Mouse (Mus musculus): ENCODE measurements around the gene Adam15. TPM values are rescaled to one million over a fixed set of nuclear protein-coding genes. Genes with fewer than 3 reads are reported as not detected.

Adam15 gene
- polyA plus RNA-seq, 1 experiment: 190 TPM

DNA sequence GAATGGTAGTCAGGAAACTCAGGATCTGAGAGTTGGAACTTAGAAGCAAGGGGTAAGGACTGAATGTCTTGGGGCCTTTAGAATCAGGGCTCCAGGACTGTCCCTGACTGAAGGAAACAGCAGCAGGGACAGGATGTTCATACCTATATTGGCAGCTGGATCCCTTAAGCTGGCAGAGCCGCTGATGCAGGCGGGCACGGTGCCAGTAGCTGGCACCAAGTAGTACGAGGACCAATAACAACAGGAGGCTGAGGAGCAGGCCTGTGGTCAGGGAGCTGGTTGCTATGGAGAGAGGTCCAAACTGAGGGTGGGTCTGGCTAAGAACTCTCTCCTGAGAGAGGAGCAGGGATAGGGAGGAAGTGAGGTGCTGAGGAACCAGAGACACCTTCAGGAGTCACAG, 8.0 kb downstream of the Adam15 start:
- no peak for DNase-seq
- Histone ChIP-seq H3K4me3 (replicated peaks; ENCODE audit: extremely low read depth, low read depth, low read length) (no peak overlapping the region), H3K4me1 (ENCODE audit: control insufficient read depth, insufficient read depth, low read length) (no peaks in the 10 kb centered on the region; the same call in 1 of the 2 replicates)
- WGBS: 52% methylated on average over 4 of the region's 4 CpGs
- no peak for TF ChIP-seq CTCF (IDR thresholded peaks at IDR 0.05; ENCODE audit: insufficient read depth, low read length)
- no peak for TF ChIP-seq POLR2A (IDR thresholded peaks at IDR 0.05; ENCODE audit: borderline replicate concordance, extremely low read depth, low read depth, low read length)

DNA sequence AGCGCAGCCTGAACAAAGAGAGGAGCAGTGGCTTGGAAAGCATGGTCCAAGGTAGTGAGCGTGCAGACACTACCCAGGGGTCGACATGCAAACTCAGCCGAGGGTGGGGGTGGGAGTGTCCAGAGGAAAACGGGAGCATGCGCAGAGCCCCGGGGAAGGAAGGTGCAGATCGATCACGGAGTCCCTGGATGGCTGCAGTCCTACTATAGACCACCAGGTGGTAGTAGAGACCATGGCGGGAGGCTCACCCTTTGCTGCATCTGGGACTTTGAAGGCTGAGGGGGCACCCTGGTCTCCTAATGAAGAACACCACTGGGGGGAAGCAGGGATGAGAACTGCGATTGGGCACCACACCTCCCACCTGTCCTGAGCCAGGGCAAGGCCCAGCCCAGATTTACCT, 9.3 kb downstream of the Adam15 start:
- 15% methylated on average over 11 of the region's 11 CpGs for WGBS
- TF ChIP-seq CTCF (IDR thresholded peaks at IDR 0.05; ENCODE audit: insufficient read depth, low read length) (peak; percentile 96), POLR2A (IDR thresholded peaks at IDR 0.05; ENCODE audit: borderline replicate concordance, extremely low read depth, low read depth, low read length) (no peak)
- DNase-seq: peak; percentile 75
- Histone ChIP-seq H3K4me3 (replicated peaks; ENCODE audit: extremely low read depth, low read depth, low read length) (no peak overlapping the region), H3K4me1 (ENCODE audit: control insufficient read depth, insufficient read depth, low read length) (no peaks in the 10 kb centered on the region; the same call in 1 of the 2 replicates)

DNA sequence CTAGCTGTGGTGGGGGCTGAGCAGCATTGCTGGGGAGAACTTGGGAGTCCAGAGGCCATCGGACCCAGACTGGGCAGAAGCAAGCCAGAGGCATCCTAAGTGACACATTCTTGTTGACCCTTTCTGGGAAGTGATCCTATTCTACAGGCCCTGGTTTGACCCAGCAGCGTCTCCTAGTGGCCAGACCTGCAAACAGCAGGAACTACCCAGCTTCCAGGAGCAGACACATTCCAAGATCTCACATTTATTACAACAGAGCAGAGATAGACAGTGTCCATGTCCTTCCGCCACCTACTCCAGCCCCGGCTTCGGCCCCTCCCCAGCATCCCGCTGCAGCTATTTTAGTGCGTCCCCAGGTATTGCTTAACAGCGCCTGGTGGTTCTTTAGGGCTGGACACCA, 10.4 kb downstream of the Adam15 start:
- DNase-seq: peak; percentile 71
- H3K4me3 ChIP-seq (replicated peaks; ENCODE audit: extremely low read depth, low read depth, low read length): no peak overlapping the region
- 41% methylated on average over 8 of the region's 8 CpGs for WGBS
- H3K4me1 ChIP-seq (ENCODE audit: control insufficient read depth, insufficient read depth, low read length): no peaks in the 10 kb centered on the region; the same call in 1 of the 2 replicates
- TF ChIP-seq POLR2A (IDR thresholded peaks at IDR 0.05; ENCODE audit: borderline replicate concordance, extremely low read depth, low read depth, low read length): no peak
- TF ChIP-seq CTCF (IDR thresholded peaks at IDR 0.05; ENCODE audit: insufficient read depth, low read length): peak; percentile 90

DNA sequence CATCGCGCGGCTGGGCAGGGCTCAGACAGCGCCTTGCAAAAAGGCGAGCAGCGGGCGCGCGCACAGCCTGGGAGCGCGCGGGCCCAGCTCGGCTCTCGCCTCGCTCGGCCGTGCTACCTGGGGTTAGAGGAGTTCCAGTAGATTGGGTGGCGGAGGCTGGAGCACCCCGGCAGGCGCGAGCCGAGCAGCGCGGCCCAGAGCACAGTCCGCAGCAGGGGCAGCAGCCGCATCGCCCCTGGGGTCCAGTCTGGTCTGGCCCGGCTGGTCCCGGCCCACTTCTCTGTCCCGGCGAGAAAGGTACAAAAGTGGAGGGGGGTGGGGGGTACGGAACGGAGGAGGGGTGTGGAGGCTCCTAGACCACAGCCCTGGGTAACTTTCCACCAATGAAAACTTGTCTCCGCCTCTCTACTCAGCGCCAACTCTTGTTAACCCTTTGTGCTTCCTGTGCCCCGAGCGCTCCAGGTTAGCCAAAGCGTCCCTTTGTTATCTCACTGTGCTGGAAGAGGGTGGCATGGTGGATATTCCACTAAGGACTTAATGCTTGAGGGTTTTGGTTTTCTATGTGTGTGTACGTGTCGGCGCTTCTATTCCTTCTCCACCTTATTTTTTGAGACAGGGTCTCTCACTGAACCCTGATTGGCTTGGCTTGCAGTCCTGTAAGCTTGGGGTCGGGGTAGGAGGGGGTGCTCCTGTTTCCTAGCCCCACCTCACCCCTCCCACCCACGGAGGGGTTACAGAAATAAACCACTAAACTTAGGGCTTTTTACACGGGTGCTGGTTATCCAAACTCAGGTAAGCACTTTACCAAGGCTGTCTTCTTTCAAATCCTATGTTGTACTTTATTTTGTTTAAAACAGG, 11.8 kb downstream of the Adam15 start, which contains the start of gene Efna4:
Gene Efna4, minus strand, starts transcription at position 308 of the 858 bp plus-strand sequence.
- peak within 1 kb of the TSS; percentile 69 for H3K4me3 ChIP-seq (replicated peaks; ENCODE audit: extremely low read depth, low read depth, low read length)
- peak; percentile 60 for DNase-seq
- no peaks in the 10 kb centered on the region; the same call in 1 of the 2 replicates for H3K4me1 ChIP-seq (ENCODE audit: control insufficient read depth, insufficient read depth, low read length)
- WGBS: 2% methylated on average over 44 of the region's 44 CpGs
- no peak for TF ChIP-seq CTCF (IDR thresholded peaks at IDR 0.05; ENCODE audit: insufficient read depth, low read length)
- no peak for TF ChIP-seq POLR2A (IDR thresholded peaks at IDR 0.05; ENCODE audit: borderline replicate concordance, extremely low read depth, low read depth, low read length)

DNA sequence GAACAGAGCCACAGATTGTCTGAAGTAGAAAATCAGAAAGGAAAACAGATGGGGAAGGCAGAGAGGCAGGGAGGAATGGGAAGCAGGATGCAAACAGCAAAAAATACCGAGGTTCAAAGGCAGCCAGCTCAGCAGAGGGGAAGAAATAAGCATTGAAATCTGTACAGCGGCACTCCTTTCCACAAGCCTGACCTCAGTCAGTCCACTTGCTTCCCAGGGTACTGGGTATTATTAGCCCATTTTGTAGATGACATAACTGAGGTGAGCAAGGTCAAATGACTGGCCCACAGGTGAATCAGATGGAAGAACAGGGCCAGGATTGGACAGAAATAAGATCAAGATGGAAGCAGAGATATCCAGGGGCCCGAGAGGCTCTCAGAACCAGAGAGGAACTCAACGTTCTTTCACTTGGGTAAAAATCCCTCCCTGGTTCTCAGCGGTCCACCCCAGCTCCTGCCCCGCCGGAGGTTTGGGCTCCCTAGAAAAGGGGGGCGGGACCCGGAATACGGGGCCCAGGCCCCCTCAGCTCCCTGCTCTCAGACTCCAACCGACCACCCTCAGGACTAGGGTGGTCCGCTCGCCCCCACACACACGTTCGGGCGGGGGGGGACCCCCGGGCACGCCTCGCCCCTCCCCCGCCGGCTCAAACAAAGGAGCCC, 12.6 kb downstream of the Adam15 start:
- TF ChIP-seq POLR2A (IDR thresholded peaks at IDR 0.05; ENCODE audit: borderline replicate concordance, extremely low read depth, low read depth, low read length): no peak
- no peak for TF ChIP-seq CTCF (IDR thresholded peaks at IDR 0.05; ENCODE audit: insufficient read depth, low read length)
- H3K4me1 ChIP-seq (ENCODE audit: control insufficient read depth, insufficient read depth, low read length): no peaks in the 10 kb centered on the region; the same call in 1 of the 2 replicates
- 3% methylated on average over 21 of the region's 21 CpGs for WGBS
- DNase-seq: no peak
- H3K4me3 ChIP-seq (replicated peaks; ENCODE audit: extremely low read depth, low read depth, low read length): peak overlapping the region; percentile 69

DNA sequence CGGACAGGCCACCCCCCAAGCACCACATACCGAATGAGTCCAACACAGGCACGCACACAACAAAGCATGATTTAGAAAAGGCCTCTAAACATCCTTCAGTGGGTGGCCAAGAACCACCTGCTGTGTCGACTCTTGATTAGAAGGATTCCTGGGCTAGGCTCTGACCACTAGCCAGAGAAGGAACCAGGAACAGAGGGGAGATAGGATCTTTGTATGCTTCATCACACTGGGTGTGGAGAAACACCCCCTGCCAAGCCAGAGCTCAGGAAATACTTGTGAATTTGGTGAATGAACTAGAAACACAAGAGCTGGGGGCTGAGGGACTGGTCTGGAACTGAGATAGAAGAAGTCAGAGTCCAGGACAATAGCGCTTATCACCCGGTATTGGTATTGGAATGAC, 13.3 kb downstream of the Adam15 start:
- DNase-seq: no peak
- TF ChIP-seq CTCF (IDR thresholded peaks at IDR 0.05; ENCODE audit: insufficient read depth, low read length) (no peak), POLR2A (IDR thresholded peaks at IDR 0.05; ENCODE audit: borderline replicate concordance, extremely low read depth, low read depth, low read length) (no peak)
- H3K4me1 ChIP-seq (ENCODE audit: control insufficient read depth, insufficient read depth, low read length): no peaks in the 10 kb centered on the region; the same call in 1 of the 2 replicates
- H3K4me3 ChIP-seq (replicated peaks; ENCODE audit: extremely low read depth, low read depth, low read length): no peak overlapping the region
- 48% methylated on average over 6 of the region's 6 CpGs for whole genome bisulfite sequencing

DNA sequence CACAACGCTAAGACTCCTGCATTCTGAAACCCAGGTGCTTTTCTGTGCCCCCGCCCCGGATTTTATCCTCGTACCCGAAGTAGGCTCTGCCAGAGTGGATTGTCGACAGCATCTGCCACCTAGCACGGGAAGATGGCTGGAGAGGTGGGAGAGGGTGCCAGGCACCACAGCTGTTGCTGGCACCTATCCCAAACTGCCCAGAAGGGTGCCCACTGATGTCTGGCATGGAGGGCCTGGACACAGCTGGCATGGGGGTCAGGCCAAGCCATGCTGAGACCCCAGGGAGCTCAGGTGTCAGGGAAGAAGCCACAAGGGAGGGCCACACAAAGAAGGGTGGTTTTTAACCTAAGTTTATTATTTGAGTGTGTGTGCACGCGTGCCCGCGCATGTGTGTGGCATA, 16.7 kb downstream of the Adam15 start:
- no peaks in the 10 kb centered on the region; the same call in 1 of the 2 replicates for H3K4me1 ChIP-seq (ENCODE audit: control insufficient read depth, insufficient read depth, low read length)
- no peak for TF ChIP-seq POLR2A (IDR thresholded peaks at IDR 0.05; ENCODE audit: borderline replicate concordance, extremely low read depth, low read depth, low read length)
- no peak for DNase-seq
- no peak overlapping the region for H3K4me3 ChIP-seq (replicated peaks; ENCODE audit: extremely low read depth, low read depth, low read length)
- WGBS: 73% methylated on average over 11 of the region's 11 CpGs

DNA sequence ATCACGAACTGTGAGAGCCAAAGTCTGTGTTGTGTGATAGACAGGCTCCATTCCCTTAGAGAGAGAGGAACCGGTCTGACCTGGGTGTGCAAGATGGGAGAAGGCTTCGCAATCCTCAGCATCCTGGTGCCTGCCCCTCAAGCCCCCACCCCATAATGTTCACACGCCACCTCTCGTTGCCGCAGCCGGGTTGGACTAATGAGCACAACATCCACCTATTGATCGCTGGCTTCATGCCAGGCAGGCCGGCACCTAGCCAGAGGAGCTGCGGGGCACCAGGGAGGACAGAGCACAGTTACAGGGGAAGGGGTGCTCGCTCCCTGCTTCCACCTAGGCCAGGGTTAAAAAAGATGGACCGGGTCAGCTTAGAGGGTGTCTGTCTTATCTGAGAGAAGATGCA, 17.3 kb downstream of the Adam15 start:
- H3K4me1 ChIP-seq (ENCODE audit: control insufficient read depth, insufficient read depth, low read length): no peaks in the 10 kb centered on the region; the same call in 1 of the 2 replicates
- WGBS: 52% methylated on average over 12 of the region's 12 CpGs
- no peak overlapping the region for H3K4me3 ChIP-seq (replicated peaks; ENCODE audit: extremely low read depth, low read depth, low read length)
- no peak for TF ChIP-seq POLR2A (IDR thresholded peaks at IDR 0.05; ENCODE audit: borderline replicate concordance, extremely low read depth, low read depth, low read length)
- TF ChIP-seq CTCF (IDR thresholded peaks at IDR 0.05; ENCODE audit: insufficient read depth, low read length): no peak
- DNase-seq: no peak

DNA sequence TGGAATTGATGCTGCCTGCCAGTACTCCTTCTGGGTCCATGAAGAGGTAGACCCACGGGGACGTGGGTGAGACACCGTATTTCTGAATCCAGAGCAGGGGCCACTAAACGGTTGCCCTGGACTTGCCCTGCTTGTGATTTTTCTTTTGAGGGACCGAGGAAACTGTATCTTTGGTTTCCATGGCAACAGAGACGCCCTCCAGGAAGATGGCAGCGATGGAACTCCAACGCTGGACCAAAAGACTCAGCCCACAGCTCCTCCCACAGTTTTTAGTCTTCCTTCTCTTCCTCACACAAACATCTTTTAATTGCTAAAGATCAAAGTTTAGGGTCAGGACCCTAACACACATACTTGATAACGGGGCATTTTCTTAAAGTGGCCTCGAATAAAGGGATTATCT, 17.8 kb downstream of the Adam15 start:
- no peak overlapping the region for H3K4me3 ChIP-seq (replicated peaks; ENCODE audit: extremely low read depth, low read depth, low read length)
- no peak for DNase-seq
- WGBS: 69% methylated on average over 10 of the region's 10 CpGs
- H3K4me1 ChIP-seq (ENCODE audit: control insufficient read depth, insufficient read depth, low read length): no peaks in the 10 kb centered on the region; the same call in 1 of the 2 replicates
- TF ChIP-seq CTCF (IDR thresholded peaks at IDR 0.05; ENCODE audit: insufficient read depth, low read length): no peak
- TF ChIP-seq POLR2A (IDR thresholded peaks at IDR 0.05; ENCODE audit: borderline replicate concordance, extremely low read depth, low read depth, low read length): no peak

Measured in lung, adult 2 months (tissue).